Mouse (Mus musculus) heart, embryonic 12.5 days (tissue): ENCODE data around the gene Klf12. TPM values are rescaled to one million over a fixed set of nuclear protein-coding genes. Genes with fewer than 3 reads are reported as not detected.
A peak's percentile ranks its signal among the peaks of the same experiment; 100 is the strongest.
"Not testable (repeated sequence)": the region's sequence is repeated elsewhere in the genome, so short reads cannot be mapped to it uniquely, and the experiment has no call there.

Source experiments
- ATAC-seq: fragments of 200-750 bp; cut with Nextera tagmentation; 2 replicates; pipeline ENCODE4 v1.8.0; 2017; ENCODE audit warnings: moderate TSS enrichment, moderate library complexity; ENCODE audit not compliant: insufficient number of reproducible peaks, low FRiP score
- H3K27ac ChIP-seq: fragments of 300-500 bp; sonication (generic); 2 replicates; pipeline ENCODE4 v1.5.1; 2016; ENCODE audit warnings: mild to moderate bottlenecking, moderate library complexity; ENCODE audit not compliant: poor library complexity, severe bottlenecking
- H3K27me3 ChIP-seq: fragments of 300-500 bp; sonication (generic); replicated peaks from 2 replicates; pipeline ENCODE4 v1.6.1; 2016; ENCODE audit warnings: mild to moderate bottlenecking, moderate library complexity
- H3K36me3 ChIP-seq: fragments of 300-500 bp; sonication (generic); 2 replicates; pipeline ENCODE4 v1.6.1; 2016; ENCODE audit warnings: mild to moderate bottlenecking, moderate library complexity
- H3K4me1 ChIP-seq: fragments of 300-500 bp; sonication (generic); replicated peaks from 2 replicates; pipeline ENCODE4 v1.6.1; 2016; ENCODE audit warnings: mild to moderate bottlenecking
- H3K4me2 ChIP-seq: fragments of 300-500 bp; sonication (generic); 2 replicates; pipeline ENCODE4 v1.6.1; 2016; ENCODE audit warnings: mild to moderate bottlenecking, moderate library complexity
- H3K4me3 ChIP-seq: fragments of 300-500 bp; sonication (generic); 2 replicates; pipeline ENCODE4 v1.5.1; 2016; ENCODE audit warnings: mild to moderate bottlenecking
- H3K9ac ChIP-seq: fragments of 300-500 bp; sonication (generic); 2 replicates; pipeline ENCODE4 v1.6.1; 2016; ENCODE audit warnings: mild to moderate bottlenecking, moderate library complexity
- H3K9me3 ChIP-seq: fragments of 300-500 bp; sonication (generic); replicated peaks from 2 replicates; pipeline ENCODE4 v1.6.1; 2016; ENCODE audit warnings: mild to moderate bottlenecking, moderate library complexity
- WGBS: fragments of 180-500 bp; shearing (Covaris S2); methylation state at CpG from one replicate; pipeline ENCODE4 v1.1.7; 2016; 5-methylcytosine and 5-hydroxymethylcytosine counted together
- polyA plus RNA-seq: library from polyadenylated mRNA; unstranded; fragments of >200 nt; fragmentation: Nextera tagmentation; extraction: Ambion mirVana; gene quantifications from 2 replicates; pipeline ENCODE4 v1.2.1, GENCODE M21; 2016

Gene Klf12
- polyA plus RNA-seq, 1 experiment from 2014 or later, result 4.5 TPM

DNA sequence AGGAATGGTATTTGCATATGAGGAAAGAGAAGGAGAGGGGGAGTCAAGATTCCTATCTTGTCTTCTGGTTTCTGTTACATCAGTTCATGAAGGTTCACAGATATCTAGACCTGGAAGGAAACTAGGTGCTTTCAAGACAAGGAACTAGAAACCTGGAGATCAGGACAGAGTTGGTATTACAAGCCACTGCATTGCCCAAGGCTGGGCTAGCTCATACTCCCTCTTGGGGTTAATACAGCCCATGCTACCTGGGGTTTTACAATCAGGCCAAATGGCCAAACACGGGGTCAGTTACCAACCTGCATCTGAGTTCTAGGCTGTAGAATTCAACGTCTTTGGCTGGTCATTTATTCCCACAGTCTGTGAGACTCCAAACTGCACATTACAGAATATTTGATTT is 398.9 kb downstream of the Klf12 start:
- Histone ChIP-seq H3K4me2 (no peak overlapping the region), H3K27me3 (no peaks in the 10 kb centered on the region), H3K9ac (no peak overlapping the region), H3K4me3 (no peak overlapping the region), H3K9me3 (no peaks in the 10 kb centered on the region), H3K36me3 (no peaks in the 10 kb centered on the region), H3K4me1 (no peaks in the 10 kb centered on the region; the same call in 1 of the 2 replicates), H3K27ac (no peak overlapping the region)
- 58% methylated on average over 2 of the region's 2 CpGs for WGBS
- no peak for ATAC-seq

DNA sequence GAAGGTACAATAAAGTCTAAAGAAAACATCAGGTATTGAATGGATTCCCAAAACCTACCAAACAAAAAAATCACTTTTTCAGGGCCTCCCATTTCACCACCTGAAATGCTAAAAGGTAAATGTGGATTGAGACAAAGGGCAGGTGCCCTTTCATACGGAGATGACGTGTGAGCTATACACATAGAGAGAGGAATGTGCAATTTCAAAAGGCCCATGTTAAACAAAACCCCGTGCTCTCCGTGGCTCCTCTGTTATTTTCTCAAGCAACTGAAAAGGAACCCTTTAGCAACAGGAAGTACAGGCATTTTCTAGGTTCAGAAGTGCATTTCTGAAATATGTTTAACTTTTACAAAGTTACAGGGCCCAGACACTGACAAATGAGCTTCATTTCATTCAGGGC is 399.4 kb downstream of the Klf12 start:
- Histone ChIP-seq H3K4me3 (no peak overlapping the region), H3K36me3 (no peaks in the 10 kb centered on the region), H3K9me3 (no peaks in the 10 kb centered on the region), H3K9ac (no peak overlapping the region), H3K27me3 (no peaks in the 10 kb centered on the region), H3K4me1 (no peaks in the 10 kb centered on the region; the same call in 1 of the 2 replicates), H3K4me2 (no peak overlapping the region), H3K27ac (no peak overlapping the region)
- ATAC-seq, result no peak
- 55% methylated on average over 4 of the region's 4 CpGs for WGBS

DNA sequence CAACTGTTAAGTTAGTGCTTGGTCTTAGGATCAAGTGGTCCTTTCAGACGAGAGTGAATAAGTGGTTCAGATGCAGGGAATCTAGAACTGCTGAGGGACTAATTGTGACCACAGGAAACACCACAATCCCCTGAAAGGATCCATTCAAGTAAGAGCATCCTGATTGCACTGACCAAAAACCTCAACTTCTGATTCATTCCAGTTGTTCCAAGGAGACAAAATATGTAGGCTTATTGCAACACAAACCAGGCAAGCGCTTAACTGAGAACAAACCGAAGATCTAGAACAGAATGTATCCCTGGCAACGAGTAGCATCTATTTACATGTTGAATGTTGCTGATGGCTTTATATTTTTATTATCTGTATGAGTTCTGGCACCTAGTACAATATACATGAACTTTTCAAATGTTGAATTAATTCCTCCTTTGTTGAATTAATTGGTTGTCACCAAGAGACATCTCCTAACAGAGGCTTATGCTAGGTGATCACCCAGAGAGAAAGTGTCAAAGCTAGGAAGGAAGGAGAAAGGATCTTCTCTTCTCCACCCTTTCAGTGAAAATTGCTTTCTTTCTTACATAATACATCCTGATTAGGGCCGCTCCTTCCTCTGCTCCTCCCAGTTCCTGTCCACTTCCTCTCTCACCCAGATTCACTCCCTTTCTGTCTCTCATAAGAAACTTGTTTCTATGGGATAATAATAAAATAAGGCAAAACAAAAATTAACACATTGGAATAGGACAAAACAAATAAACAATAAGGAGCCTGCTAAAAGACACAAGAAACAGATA is 407.5 kb downstream of the Klf12 start:
- Histone ChIP-seq H3K4me2 (no peak overlapping the region), H3K27ac (no peak overlapping the region), H3K9ac (no peak overlapping the region), H3K9me3 (peaks cover 9% of the 10 kb centered on the region), H3K36me3 (peaks cover 9% of the 10 kb centered on the region; the same call in 1 of the 2 replicates), H3K4me3 (no peak overlapping the region), H3K4me1 (0 out of 2 replicates have a peak, but pooled peaks cover 3% of the 10 kb centered on the region), H3K27me3 (no peaks in the 10 kb centered on the region)
- WGBS, result 74% methylated on average over 5 of the region's 5 CpGs
- no peak for ATAC-seq

DNA sequence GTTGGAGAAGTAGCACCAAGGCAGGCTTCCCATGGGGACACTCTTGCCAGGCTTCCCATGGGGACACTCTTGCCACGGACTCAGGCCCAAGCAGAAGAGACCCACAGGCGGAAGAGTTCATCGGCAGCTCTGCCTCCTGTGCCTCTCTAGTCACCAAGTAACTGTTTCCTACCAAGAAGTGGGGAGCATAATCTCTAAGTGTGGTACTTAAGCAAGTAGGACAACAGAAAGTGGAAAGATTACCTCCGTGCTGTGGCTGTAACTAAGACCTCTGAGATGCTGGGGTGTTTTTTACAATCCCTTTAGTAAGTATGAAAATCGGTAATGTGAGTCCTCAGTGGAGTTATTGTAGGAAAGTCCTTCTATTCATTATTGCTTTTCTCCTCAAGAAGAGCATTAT is 410.8 kb downstream of the Klf12 start:
- Histone ChIP-seq H3K27me3 (no peaks in the 10 kb centered on the region), H3K9ac (no peak overlapping the region), H3K4me3 (no peak overlapping the region), H3K9me3 (peaks cover 9% of the 10 kb centered on the region), H3K36me3 (peaks cover 9% of the 10 kb centered on the region; the same call in 1 of the 2 replicates), H3K4me2 (no peak overlapping the region), H3K4me1 (0 out of 2 replicates have a peak, but pooled peaks cover 5% of the 10 kb centered on the region), H3K27ac (no peak overlapping the region)
- ATAC-seq, result no peak
- 67% methylated on average over 5 of the region's 5 CpGs for WGBS

DNA sequence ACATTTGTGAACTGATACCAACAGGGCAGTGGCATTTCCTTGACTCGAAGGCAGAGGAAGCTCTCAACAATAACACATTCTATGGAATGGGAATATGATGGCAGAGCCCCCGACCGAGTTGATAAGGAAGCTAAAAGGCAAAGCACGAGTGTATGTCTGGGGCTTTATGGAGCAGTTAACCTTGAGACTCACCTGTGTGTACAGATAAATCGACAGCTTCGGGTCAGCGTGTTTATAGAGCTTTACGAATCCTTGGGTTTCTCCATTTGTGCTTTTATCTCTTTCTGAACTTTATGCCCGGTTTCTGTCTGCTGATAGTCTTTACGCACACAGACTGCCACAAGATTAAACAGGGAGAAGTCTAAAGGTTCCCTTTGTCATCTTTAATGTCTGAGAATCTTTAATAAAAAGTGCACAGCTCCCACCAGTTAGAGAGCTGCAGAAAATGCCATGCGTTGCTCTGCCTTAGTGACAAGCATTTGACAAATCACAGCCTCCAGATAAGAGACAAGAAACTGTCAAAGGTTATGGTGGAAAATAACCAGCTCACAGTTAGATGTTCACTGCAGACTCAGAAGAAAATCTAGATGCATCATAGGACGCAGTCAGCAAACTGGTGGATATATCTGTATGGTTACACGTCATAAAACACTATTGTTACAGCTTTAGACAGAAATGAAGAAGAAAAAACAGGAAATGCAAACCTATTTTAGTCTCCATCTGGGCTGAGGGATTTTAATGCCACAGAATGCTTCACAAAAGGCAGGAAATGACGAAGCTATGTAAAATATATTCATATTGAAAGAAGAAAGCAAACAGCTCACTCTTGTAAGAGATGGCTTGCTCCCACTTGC is 428.1 kb downstream of the Klf12 start:
- H3K27ac ChIP-seq, result no peak overlapping the region
- ATAC-seq, result peak; percentile 45; the same call in 1 of the 2 replicates

DNA sequence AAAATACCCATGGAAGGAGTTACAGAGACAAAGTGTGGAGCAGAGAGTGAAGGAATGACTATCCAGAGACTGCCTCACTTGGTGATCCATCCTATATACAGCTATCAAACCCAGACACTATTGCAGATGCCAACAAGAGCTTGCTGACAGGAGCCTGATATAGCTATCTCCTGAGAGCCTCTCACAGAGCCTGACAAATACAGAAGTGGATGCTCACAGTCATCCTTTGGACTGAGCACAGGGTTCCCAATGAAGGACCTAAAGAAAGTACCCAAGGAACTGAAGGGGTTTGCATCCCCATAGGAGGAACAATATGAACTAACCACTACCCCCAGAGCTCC is 430.0 kb downstream of the Klf12 start:
- not testable (repeated sequence) for ATAC-seq, H3K9ac ChIP-seq, H3K4me2 ChIP-seq, H3K4me3 ChIP-seq, H3K27ac ChIP-seq, H3K27me3 ChIP-seq, H3K9me3 ChIP-seq, H3K36me3 ChIP-seq
- peaks cover 19% of the 10 kb centered on the region for H3K4me1 ChIP-seq

More for the DNA sequence above, 428.1 kb downstream of the Klf12 start:
- Histone ChIP-seq H3K27me3 (no peaks in the 10 kb centered on the region), H3K36me3 (no peaks in the 10 kb centered on the region), H3K4me1 (peaks cover 19% of the 10 kb centered on the region), H3K4me2 (peak overlapping the region; percentile 40), H3K9me3 (no peaks in the 10 kb centered on the region), H3K4me3 (no peak overlapping the region), H3K9ac (no peak overlapping the region)
- WGBS, result 18% methylated on average over 14 of the region's 14 CpGs

DNA sequence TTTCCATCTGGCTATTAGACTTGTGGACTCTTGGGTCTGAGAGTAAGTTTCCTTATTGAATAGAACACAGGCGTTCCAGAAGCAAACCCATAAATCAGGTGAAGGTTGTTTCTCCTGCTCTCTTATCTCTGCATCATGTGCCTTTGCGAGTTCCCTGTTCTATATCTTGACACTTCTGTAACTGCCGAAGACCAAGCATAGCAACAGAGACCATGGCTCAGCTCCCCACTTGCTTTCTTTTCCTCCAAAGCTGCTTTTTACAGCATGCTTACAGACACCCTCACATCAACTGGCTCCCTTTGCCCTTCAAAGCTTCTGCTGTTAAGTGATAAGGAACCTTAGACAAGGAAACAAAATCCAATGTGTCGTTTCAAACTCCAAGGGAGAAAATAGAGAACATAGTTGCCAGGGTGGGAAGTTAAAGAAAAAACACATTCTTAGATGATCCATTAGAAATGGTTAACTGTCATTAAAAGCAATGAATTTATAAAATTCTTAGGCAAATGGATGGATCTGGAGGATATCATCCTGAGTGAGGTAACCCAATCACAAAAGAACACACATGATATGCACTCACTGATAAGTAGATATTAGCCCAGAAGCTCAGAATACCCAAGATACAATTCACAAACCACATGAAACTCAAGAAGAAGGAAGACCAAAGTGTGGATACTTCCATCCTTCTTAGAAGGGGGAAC is 430.6 kb downstream of the Klf12 start:
- H3K4me3 ChIP-seq, ATAC-seq, H3K9ac ChIP-seq, H3K27ac ChIP-seq, H3K4me2 ChIP-seq, H3K9me3 ChIP-seq, H3K27me3 ChIP-seq, H3K36me3 ChIP-seq: not testable (repeated sequence)
- 26% methylated on average over 4 of the region's 4 CpGs for WGBS
- H3K4me1 ChIP-seq, result peaks cover 19% of the 10 kb centered on the region

DNA sequence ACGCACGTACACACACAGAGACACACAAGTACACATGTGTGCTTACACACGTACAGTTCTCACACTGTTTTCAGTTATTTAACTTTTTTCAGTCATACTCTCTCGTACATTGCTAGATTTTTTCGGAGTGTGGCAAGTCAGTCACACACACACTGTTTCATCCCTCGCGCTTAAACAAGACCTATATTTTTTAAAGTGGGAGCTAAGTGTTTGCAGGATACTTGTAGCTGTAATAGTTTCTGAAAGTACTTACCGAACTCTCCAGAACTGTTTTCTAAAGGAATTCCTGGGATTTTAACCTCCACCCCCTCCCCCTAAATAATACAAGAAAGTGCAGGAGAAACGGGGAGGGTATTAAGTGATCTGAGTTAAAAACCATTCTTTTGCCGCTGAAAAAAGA is 434.1 kb downstream of the Klf12 start:
- Histone ChIP-seq H3K9ac (no peak overlapping the region), H3K4me2 (no peak overlapping the region), H3K4me1 (peaks cover 15% of the 10 kb centered on the region), H3K9me3 (no peaks in the 10 kb centered on the region), H3K27ac (no peak overlapping the region), H3K36me3 (no peaks in the 10 kb centered on the region), H3K4me3 (no peak overlapping the region), H3K27me3 (no peaks in the 10 kb centered on the region)
- ATAC-seq, result no peak
- 86% methylated on average over 10 of the region's 10 CpGs for WGBS

DNA sequence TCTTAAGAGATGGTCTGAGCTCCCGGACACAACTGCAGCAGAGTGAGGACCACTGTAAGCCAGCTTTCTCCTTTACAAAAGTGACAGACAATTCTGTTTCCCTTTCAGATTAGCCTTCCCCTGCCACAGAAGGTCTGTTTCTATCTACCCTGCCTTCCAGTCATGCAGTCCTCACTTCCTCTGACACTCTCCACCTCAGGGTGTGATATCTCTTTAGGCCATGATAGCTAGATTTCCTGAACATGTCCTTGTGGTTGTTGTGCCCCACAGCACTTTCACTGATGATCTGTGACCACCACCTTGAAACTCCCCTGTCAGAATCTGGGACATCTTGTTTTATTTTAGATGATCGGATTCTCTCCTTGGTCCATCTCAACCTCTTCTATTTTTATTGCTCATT is 437.0 kb downstream of the Klf12 start:
- Histone ChIP-seq H3K36me3 (no peaks in the 10 kb centered on the region), H3K27ac (no peak overlapping the region), H3K9ac (no peak overlapping the region), H3K4me2 (no peak overlapping the region), H3K4me1 (peaks cover 8% of the 10 kb centered on the region; the same call in 1 of the 2 replicates), H3K27me3 (no peaks in the 10 kb centered on the region), H3K4me3 (no peak overlapping the region), H3K9me3 (no peaks in the 10 kb centered on the region)
- ATAC-seq, result no peak
- 48% methylated on average over 2 of the region's 2 CpGs for WGBS

DNA sequence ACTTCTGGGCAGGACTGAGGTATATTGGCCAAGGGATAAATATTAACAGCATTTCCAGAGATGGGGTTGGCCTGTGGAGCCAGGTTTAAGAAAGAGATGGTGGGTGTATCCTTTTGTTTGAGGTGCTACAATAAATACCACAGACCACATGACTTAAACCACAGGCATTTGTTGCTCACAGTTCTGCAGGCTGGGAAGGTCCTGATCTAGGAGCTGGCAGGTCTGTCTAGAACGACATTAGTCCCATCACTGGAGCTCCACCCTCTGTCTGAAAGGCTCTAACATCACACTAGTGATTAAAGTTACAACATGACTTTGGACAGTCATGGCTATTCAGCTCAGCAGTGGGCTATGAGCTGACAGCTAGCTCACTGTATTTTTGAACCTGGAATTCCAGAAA is 457.8 kb downstream of the Klf12 start:
- H3K9ac ChIP-seq, result no peak overlapping the region
- ATAC-seq, result no peak
- H3K4me2 ChIP-seq, result no peak overlapping the region
- no peaks in the 10 kb centered on the region for H3K36me3 ChIP-seq
- no peaks in the 10 kb centered on the region for H3K4me1 ChIP-seq
- no peaks in the 10 kb centered on the region for H3K27me3 ChIP-seq
- WGBS, result 50% methylated on average over 1 of the region's 1 CpGs
- no peak overlapping the region for H3K27ac ChIP-seq
- H3K9me3 ChIP-seq, result no peaks in the 10 kb centered on the region
- no peak overlapping the region for H3K4me3 ChIP-seq
